Mouse (Mus musculus): Measurements from ENCODE around the gene Cep128. TPM values are rescaled to one million over a fixed set of nuclear protein-coding genes. Genes with fewer than 3 reads are reported as not detected.

Gene Cep128
- total RNA-seq, 2 experiments from 2014 or later = 6.9 to 7.7 TPM

- no peak for DNase-seq (ENCODE audit: low spot score in 2 of 2)
These were observed 319.7 kb downstream of the Cep128 start for GRCm38 (mm10) chr12:91064368-91064999.

GRCm38 (mm10) chr12:91063337-91064015 lies 320.7 kb downstream of the Cep128 start:
- DNase-seq (ENCODE audit: low spot score in 2 of 2) = no peak

- DNase-seq (ENCODE audit: low spot score in 2 of 2) = no peak
These were observed 321.5 kb downstream of the Cep128 start for GRCm38 (mm10) chr12:91062681-91063080.

GRCm38 (mm10) chr12:91059704-91060318 lies 324.4 kb downstream of the Cep128 start:
- no peak for DNase-seq (ENCODE audit: low spot score in 2 of 2)

- no peak for DNase-seq (ENCODE audit: low spot score in 2 of 2)
These were observed 327.3 kb downstream of the Cep128 start for GRCm38 (mm10) chr12:91056885-91057284.

- DNase-seq (ENCODE audit: low spot score in 2 of 2) = no peak
These were observed 331.9 kb downstream of the Cep128 start for GRCm38 (mm10) chr12:91052301-91052700.

GRCm38 (mm10) chr12:91050593-91051325 lies 333.4 kb downstream of the Cep128 start:
- DNase-seq (ENCODE audit: low spot score in 2 of 2) = no peak

- DNase-seq (ENCODE audit: low spot score in 2 of 2) = no peak
These were observed 342.8 kb downstream of the Cep128 start for GRCm38 (mm10) chr12:91041363-91041762.

- DNase-seq (ENCODE audit: low spot score in 2 of 2) = no peak
These were observed 343.8 kb downstream of the Cep128 start for GRCm38 (mm10) chr12:91040267-91040905.

GRCm38 (mm10) chr12:91029116-91029515 lies 355.1 kb downstream of the Cep128 start:
- DNase-seq (ENCODE audit: low spot score in 2 of 2) = no peak

GRCm38 (mm10) chr12:91027681-91028080 lies 356.5 kb downstream of the Cep128 start:
- DNase-seq (ENCODE audit: low spot score in 2 of 2) = peak in 1 of 2 experiments; percentile 33

- DNase-seq (ENCODE audit: low spot score in 2 of 2) = no peak
These were observed 357.1 kb downstream of the Cep128 start for GRCm38 (mm10) chr12:91027100-91027499.

GRCm38 (mm10) chr12:91015075-91015474 lies 369.1 kb downstream of the Cep128 start:
- DNase-seq (ENCODE audit: low spot score in 2 of 2) = no peak

GRCm38 (mm10) chr12:91013043-91013442 lies 371.2 kb downstream of the Cep128 start:
- DNase-seq (ENCODE audit: low spot score in 2 of 2) = no peak

GRCm38 (mm10) chr12:91012184-91012583 lies 372.0 kb downstream of the Cep128 start:
- DNase-seq (ENCODE audit: low spot score in 2 of 2) = no peak

- DNase-seq (ENCODE audit: low spot score in 2 of 2) = no peak
These were observed 375.5 kb downstream of the Cep128 start for GRCm38 (mm10) chr12:91008736-91009135.

GRCm38 (mm10) chr12:91008170-91008569 lies 376.0 kb downstream of the Cep128 start:
- no peak for DNase-seq (ENCODE audit: low spot score in 2 of 2)

GRCm38 (mm10) chr12:90997539-90997938 lies 386.7 kb downstream of the Cep128 start:
- no peak for DNase-seq (ENCODE audit: low spot score in 2 of 2)

- peak in 1 of 2 experiments; percentile 32 for DNase-seq (ENCODE audit: low spot score in 2 of 2)
These were observed 390.9 kb downstream of the Cep128 start for GRCm38 (mm10) chr12:90993331-90993730.

GRCm38 (mm10) chr12:90987782-90988181 lies 396.4 kb downstream of the Cep128 start:
- DNase-seq (ENCODE audit: low spot score in 2 of 2) = no peak

- DNase-seq (ENCODE audit: low spot score in 2 of 2) = no peak
These were observed 396.9 kb downstream of the Cep128 start for GRCm38 (mm10) chr12:90987259-90987658.
